Comparison of ENCODE assay signal across 10 mouse cellular contexts in genomic region chr6:128121691-128122090, GRCm38 (mm10). TPM values are rescaled to one million over a fixed set of nuclear protein-coding genes. Genes with fewer than 3 reads are reported as not detected.
DNase-seq lines count a peak whose midpoint lies in the region; ATAC-seq lines count a peak whose summit lies in the region.
"Had no signal": no experiment of that assay in that cellular context is flagged by ENCODE, and none has a peak within 500 bp of the region (broad histone marks: within the 10 kb centered on the region; RNA-seq: fewer than 3 reads in every experiment).

No protein-coding gene starts in this region.

- ATAC-seq in lung, embryonic 15.5 days (ENCODE audit: borderline replicate concordance, extremely low read depth, low FRiP score, low TSS enrichment): no peak
- ATAC-seq in cerebellum, adult (ENCODE audit: insufficient number of reproducible peaks, low FRiP score, low TSS enrichment): no peak

- H3K36me3 ChIP-seq in lung, embryonic 15.5 days: no peaks in the 10 kb centered on the region

- H3K4me3 ChIP-seq in lung, embryonic 15.5 days: no peak overlapping the region
- H3K4me3 ChIP-seq: limb, embryonic 15.5 days had no signal

- H3K9ac ChIP-seq in lung, embryonic 15.5 days: no peak overlapping the region
- H3K9ac ChIP-seq: limb, embryonic 15.5 days had no signal

- peak; percentile 63 for DNase-seq in kidney, adult 11 months
- no peak for DNase-seq in kidney, postnatal 14 days
- peak; percentile 99 for DNase-seq in adipocyte (ENCODE audit: low spot score)
- DNase-seq in heart, adult 9 months (ENCODE audit: low spot score in 2 of 2): peak; percentile 79 to 85
- no peak for DNase-seq in spleen, adult 12 weeks (ENCODE audit: low spot score)
- DNase-seq in left cerebral cortex, adult 9 months (ENCODE audit: low spot score in 2 of 2): no peak
- DNase-seq: thymus, postnatal 4 days had no signal

- WGBS in lung, embryonic 15.5 days: 75% methylated on average over 5 of the region's 5 CpGs

- H3K27me3 ChIP-seq in lung, embryonic 15.5 days: no peaks in the 10 kb centered on the region
- H3K27me3 ChIP-seq: limb, embryonic 15.5 days had no signal

- peaks cover 54% of the 10 kb centered on the region for H3K4me1 ChIP-seq in lung, embryonic 15.5 days

- peak overlapping the region; percentile 56 for H3K27ac ChIP-seq in lung, embryonic 15.5 days

- H3K4me2 ChIP-seq in lung, embryonic 15.5 days: no peak overlapping the region
- H3K4me2 ChIP-seq: limb, embryonic 15.5 days had no signal

- no peaks in the 10 kb centered on the region for H3K9me3 ChIP-seq in lung, embryonic 15.5 days
- H3K9me3 ChIP-seq: limb, embryonic 15.5 days had no signal

RNA-seq across cellular contexts. Expression of gene Tspan9, which starts 21.7 kb away (rescaled TPM):
- polyA plus RNA-seq in lung, embryonic 15.5 days (2015; fragmentation: Nextera tagmentation; extraction: Ambion mirVana): 128 and 130 TPM in 2 replicates

Comparison
In these comparisons a context has a peak if more than half of its experiments do, and no peak if none do; other contexts are left out.
1. DNase-seq: peak in kidney, adult 11 months (single experiment), adipocyte (single experiment) and heart, adult 9 months (2 of 2); none in kidney, postnatal 14 days (single experiment), spleen, adult 12 weeks (single experiment) and left cerebral cortex, adult 9 months (0 of 2).